Mouse (Mus musculus) heart, postnatal 4 days (tissue): ENCODE results near the gene Lig1. TPM values are rescaled to one million over a fixed set of nuclear protein-coding genes. Genes with fewer than 3 reads are reported as not detected.
"Not testable (repeated sequence)": the region's sequence is repeated elsewhere in the genome, so short reads cannot be mapped to it uniquely, and the experiment has no call there.

Experiments
- DNase-seq: peaks from one replicate; pipeline ENCODE4 v3.0.0; 2021
- total RNA-seq, 2 experiments: library from RNA; stranded (reverse); gene quantifications; 2 replicates each; pipeline ENCODE4 v1.2.3; 2021

The Lig1 gene
- total RNA-seq: 10 to 100 TPM; 44.3 to 45.5 TPM

DNA sequence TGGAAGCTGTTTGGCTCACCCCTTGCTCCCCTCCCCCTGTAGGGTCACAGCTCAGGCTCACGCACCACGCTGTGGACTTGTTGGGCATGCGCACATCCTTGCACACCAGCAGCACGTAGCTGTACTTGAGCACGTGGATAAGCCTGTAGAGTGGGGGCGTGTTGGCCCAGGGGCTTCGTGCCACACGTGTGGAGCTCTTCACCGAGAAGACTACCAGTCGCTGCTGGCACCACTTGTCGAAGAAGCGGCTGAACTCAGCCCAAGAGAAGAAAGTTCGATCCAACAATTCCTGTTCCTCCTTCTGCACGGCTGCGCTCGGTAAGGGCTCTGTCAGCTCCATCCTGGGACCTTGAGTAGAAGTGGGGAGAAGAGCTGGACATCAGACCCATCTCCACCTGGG lies at the start of gene Lig1:
Gene Lig1, plus strand, starts transcription at position 203 of the 400 bp plus-strand sequence.
- DNase-seq: no peak

DNA sequence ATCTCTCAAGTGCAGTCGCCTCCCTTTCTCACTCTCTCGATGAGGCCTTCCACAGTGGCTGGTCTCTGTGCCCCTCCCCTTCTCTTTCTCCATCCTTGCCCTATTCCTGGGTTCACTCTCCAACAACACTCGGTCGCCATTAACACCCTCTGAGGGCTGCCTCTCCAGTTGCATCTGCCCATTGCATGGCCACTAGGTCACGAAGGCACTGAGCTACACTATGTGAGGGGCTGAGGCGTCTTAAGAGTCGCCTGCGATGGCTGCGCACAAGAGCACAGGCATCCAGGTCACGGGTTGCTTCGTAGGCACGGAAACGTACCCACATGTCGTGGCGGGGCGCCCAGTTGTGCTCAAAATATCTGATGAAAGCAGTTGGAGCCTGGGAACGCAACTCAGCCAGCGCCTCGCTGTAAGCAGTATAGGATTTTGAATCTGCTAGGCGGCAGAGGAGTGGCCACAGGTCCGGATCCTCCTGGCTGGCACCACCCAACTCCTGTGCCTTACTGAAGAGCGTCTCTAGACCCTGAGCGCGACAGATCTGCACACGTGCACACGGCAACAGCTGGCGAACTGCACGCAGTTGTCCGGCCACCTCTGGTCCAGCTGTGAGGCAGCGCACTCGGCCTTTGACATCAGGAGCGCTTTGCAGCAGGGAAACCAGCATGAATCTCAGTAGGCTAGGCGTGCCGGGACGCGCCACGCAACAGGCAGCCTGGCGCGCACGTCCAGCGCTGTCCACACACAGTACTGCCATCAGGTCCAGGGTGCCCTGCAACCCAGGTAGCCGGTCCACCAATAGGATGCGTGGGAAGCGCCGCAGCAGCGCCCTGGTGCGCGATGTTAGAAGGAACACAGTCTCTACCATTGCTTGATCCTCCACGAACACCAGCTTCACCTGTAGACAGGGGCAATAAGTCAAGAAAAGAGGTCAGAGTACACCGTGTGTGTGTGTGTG lies 16.1 kb upstream of the Lig1 start:
- DNase-seq: peak; percentile 19

DNA sequence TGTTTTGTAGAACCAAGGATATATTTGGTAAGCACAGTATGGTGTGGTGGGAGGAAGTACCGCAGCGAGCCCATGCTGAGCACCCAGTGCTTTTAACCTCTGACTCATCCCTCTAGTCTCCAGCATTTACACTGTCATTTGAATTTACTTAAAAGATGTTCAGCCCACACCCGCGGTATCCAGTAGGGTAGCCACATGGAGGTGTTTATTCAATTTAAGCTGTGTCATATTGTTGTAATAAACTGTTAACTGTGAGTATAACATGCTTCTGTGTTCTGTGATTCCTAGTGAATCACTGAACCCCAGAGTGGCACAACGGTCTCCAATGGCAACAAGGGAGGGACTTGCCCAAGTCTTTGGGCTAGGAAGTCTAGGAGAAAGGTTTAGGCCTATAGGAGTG lies 13.2 kb upstream of the Lig1 start:
- no peak for DNase-seq

- DNase-seq: no peak
These were observed 12.7 kb upstream of the Lig1 start for GRCm38 (mm10) chr7:13264396-13264795.

GRCm38 (mm10) chr7:13268749-13269260 lies 8.3 kb upstream of the Lig1 start:
- no peak for DNase-seq

- DNase-seq: no peak
These were observed 7.7 kb upstream of the Lig1 start for GRCm38 (mm10) chr7:13269394-13269793.

DNA sequence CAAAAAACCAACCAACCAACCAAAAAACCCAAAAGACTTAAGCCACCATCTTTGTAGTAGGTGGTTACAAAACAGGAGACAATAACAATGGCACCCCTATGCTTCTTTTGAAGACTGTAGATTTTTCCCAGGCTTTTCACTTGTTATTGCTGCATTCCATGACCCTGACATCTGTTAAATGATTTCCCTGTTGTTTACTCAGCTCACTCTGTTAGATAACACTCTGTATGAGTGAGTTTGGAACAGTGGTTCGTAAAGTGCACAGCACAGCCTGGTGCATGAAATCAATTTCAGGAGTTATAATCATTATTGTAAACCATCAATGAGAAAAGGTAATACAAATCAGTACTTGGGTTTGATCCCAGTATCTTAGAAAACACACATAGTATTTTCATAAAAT lies 5.4 kb upstream of the Lig1 start:
- DNase-seq: no peak

DNA sequence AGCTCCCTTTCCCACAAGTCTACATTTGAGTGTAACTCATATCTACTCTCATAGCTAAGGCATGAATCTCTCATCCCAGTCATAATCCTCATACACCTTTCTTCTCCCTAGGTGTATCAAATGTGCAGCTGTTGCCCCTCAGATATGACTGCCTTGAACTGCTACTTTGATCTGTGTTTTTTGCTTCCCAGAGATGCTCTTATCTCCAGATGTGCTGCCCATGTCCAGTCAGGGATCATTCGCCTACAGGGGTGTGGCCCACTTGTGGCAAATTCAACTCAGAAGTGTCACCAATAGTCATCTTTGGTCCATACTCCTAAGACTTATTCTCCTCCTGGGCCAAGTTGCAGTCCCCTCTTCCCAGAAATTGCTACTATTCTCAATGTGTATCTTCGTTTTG lies 750 bp downstream of the Lig1 start:
- no peak for DNase-seq

DNA sequence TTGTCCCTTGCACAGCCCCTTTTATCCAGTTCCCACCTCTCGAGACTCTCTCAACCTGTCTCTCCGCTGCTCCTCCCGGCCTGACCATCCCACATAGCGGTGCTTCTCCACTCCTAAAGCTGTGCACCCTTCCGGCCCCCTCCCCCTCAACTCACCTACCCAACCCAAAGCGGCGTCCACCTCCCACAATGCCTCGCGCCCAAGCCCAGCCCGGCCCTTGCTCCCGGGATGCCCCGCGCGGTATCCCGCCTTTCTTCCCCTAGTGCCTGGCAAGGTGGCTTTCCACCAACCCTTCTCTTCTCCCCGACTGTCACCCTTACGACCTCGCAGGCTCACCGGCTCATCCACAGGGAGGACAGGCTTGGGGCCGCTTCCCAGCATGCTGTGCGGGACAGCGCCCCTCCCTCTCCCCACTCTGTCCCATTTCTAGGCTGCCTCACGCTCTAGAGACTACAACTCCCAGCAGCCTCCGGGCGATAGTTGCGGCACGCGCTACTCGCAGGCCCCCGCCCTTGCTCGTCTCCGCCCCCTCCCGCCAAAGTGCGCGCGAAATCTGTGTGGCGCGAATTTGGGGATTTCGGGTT lies 1.3 kb downstream of the Lig1 start, which contains the start of gene Zswim9:
Gene Zswim9, minus strand, starts transcription at position 414 of the 584 bp plus-strand sequence.
- peak; percentile 93 for DNase-seq

- DNase-seq: not testable (repeated sequence)
These were observed 1.9 kb downstream of the Lig1 start for GRCm38 (mm10) chr7:13278957-13279356.

GRCm38 (mm10) chr7:13288621-13289020 lies 11.5 kb downstream of the Lig1 start:
- DNase-seq: peak; percentile 5

DNA sequence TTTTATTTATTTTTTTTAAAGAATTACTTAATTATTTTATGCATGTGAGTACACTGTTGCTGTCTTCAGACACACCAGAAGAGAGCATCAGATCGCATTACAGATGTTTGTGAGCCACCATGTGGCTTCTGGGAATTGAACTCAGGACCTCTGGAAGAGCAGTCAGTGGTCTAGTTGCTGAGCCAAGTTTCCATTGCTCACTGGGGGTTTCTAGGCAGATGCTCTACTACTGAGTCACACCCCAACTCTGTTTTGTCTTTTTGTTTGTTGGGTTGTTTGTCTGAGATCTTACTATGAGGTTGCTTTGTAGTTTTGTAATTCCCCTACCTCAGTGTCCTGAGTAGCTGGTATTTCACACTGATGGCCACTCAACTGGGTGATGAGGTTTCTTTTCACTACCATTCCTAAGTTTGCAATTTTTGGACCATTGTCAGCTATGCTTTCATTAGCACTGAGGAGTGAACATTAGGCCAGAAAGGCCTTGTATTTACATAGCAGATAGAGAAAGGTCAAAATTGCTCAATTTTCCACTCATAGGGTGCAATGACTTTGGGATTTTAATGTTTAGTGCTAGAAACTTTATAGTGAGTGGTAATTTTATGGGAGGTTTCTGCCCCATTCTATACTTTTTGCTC lies 13.1 kb downstream of the Lig1 start:
- DNase-seq: no peak

DNA sequence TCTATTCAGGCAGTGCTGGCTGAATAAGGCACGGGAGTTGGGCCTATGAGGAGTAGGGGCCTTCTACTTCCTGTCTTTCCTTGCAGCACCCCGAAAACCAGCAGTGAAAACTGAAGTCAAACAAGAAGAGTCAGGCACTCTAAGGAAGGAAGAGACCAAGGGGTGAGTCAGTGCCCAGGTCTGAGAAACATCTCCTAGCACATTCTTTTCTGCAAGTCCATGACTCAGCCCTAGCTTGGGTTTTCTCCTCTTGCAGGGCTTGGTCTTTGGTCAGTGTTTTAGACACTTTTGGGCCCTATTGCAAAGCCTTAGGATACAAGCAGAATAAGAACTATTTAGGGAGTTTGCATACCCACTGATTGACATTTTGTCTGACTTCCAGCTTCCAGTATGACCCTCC lies 14.3 kb downstream of the Lig1 start:
- no peak for DNase-seq

DNA sequence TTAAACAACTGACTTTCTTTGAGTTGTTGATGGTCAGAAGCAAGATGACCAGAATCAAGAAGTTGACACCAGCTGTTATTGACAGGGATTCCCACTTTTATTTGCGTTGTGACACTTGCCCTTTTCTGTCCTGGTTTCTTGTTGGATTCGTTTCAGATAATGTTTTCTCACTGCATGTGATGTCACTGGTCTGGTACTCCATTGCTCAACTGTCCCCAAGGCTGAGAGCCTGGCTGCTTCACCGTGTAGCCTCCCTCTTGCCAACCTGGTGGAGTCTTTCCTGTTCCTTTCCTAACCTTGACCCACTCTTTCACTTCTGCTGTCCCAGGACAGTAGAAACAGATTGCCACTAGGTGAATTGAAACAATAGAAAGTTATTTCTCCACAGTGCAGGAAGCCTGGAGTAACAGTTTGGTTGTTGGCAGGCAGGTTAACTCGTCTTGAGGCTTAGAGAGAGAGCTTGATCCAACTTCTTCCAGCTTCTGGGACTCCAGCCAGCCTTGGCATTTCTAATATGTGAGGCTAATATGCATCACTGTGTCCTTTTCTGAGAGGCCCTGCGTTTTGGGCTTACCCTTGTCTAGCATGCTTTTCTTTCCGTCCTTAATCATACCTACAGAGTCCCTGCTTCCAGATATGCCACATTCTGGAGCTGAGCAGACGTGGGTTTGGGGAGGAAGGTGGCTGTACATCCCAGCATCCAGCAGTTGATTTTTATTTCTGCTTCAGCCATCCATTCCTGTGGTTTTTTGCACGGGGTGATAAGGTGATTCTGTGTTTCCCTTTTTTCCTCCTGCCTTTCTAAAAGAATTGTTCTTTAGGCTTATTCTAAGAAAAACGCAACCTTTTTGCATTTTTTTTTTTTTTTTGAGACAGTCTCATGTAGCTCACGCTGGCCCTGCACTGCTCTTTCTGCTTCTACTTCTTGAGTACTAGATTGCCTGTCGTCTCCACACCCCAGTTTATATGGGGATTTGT lies 17.1 kb downstream of the Lig1 start:
- peak; percentile 17 for DNase-seq

- DNase-seq: no peak
These were observed 18.2 kb downstream of the Lig1 start for GRCm38 (mm10) chr7:13295256-13295655.

DNA sequence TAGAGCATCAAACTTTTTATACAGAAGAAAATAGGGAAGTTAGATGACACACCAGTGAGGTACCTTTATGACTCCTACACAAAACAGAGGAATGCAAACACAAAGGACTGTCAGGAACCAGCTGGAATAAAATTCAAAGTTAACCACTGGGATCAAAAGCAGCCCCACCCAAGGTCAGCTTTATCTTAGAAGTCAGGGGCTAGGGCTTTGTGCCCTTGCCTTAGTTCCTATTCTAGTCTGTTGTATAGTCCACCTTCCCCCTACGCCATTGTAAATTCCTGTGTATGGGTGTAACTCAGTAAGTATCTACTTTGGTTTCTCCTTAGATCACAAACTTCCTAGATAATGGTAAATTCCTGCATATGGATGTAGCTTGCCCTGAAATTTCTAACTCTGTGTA lies 20.6 kb downstream of the Lig1 start:
- DNase-seq: no peak

DNA sequence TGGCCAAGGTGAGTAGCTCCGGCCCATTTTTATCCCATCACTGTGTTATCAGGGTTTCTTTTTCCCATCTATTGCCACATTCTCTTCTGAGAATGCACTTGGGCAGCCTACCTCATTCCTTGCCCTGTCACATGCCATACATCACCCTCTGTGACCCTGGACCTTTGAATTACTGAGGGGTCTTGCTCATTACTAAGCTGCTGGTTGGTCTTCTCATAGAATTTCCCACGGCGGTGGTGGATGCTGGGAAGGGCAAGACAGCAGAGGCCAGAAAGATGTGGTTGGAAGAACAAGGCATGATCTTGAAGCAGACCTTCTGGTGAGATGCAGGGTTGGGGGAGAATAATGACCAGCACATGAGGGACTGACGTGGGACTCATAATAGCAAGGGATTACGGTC lies 21.7 kb downstream of the Lig1 start:
- no peak for DNase-seq

DNA sequence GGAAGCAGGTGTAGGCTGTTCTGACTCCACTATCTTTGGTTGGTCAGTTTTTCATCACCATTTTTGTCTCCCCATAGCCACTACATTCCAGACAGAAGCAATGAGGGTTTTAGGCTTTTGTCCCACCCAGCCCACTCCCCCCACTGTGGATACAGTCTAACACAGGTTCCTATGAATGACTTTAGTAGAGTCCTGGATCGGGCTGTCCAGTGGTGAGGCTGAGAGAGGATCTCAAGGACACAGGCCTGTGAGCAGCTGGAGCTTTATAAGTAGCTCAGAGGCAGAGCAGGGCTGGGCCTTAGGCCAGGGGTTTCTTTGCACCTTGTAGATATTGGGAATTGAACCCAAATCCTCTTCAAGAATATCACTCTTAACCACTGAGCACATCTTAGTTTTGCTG lies 24.6 kb downstream of the Lig1 start:
- DNase-seq: no peak

DNA sequence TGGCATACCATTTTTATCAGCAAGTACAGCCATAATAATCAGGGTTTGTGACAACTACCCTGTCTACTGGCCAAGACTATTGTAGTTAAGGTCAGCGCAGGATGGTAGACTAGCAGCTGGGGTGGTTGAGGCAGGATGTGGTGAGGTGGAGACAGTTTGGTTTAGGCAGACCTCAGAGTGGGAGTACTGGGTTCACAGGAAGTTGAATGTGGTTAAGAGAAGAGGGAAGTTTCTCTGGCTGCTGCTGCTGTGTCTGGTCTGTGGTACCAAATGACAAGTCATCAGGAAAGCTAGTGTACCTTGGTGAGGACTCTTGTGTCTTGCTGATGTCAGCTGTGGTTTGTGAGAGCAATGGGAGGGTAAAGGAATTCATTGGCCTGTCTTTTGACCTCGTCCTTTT lies 25.7 kb downstream of the Lig1 start:
- DNase-seq: no peak

DNA sequence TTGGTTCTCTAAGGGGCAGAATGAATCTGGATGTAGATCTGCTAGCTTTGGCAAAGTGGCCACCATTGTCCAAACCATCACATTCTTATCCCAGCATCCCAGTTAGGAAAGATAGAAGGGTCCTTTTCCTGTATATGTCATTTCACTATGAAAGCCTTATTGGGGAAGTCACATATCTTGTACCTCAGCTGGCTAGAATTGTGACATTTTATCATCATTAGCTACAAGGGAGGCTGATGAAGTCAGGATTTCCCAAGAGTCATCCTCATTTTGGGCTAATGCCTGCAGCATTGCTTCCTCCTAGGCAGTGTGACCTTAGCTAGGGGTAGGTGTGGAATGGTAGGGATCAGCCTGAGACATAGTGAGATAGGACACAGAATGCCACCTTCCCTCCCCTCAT lies 26.3 kb downstream of the Lig1 start:
- no peak for DNase-seq

DNA sequence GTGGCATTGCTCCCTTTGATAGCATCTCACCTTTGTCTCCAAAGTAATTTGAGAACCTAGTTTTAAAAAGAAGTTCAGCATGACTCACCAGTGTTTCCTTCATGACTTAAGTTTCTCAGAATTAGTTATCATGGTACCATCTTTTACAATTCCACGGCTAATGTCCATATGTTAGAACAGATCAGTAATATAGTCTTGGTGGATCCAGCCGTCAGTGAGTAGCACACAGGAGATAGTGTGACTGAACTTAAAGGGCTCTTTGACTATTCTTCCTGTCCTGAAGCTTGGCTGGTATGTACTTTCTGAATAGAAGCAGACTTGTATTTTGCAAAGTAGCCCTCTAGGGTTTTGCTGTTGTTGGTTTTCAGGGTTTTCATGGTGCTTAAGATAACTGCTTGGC lies 32.3 kb downstream of the Lig1 start:
- DNase-seq: no peak
